Mouse (Mus musculus): ENCODE results near the gene Auh.

Gene Auh

GRCm38 (mm10) chr13:52836231-52836630 lies 93.2 kb downstream of the Auh start:
- in situ Hi-C loops (cut with MboI, MseI): no loop called here

GRCm38 (mm10) chr13:52834591-52834990 lies 94.9 kb downstream of the Auh start:
- in situ Hi-C loops (cut with MboI, MseI): no loop called here

DNA sequence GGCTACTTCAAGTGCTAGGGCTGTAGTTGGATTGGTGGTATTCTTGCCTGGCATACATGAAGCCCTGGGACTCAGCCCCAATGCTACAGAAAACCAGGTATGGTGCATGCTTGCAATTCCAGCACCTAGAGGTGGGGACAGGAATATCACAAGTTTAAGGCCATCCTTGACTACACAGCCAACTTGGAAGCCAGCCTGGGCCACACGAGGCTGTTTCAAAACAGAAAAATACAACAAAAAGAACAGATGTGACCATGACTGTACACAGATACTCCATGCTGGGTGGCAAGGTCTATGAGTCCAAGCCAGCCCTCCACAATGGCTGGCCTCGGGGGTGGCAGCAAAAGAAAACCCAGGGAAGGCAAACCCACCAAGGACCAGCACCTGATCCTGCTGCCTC lies 95.7 kb downstream of the Auh start:
- in situ Hi-C loops (cut with MboI, MseI): no loop called here

- in situ Hi-C loops (cut with MboI, MseI): no loop called here
Observed at GRCm38 (mm10) chr13:52833220-52833619, 96.3 kb downstream of the Auh start.

DNA sequence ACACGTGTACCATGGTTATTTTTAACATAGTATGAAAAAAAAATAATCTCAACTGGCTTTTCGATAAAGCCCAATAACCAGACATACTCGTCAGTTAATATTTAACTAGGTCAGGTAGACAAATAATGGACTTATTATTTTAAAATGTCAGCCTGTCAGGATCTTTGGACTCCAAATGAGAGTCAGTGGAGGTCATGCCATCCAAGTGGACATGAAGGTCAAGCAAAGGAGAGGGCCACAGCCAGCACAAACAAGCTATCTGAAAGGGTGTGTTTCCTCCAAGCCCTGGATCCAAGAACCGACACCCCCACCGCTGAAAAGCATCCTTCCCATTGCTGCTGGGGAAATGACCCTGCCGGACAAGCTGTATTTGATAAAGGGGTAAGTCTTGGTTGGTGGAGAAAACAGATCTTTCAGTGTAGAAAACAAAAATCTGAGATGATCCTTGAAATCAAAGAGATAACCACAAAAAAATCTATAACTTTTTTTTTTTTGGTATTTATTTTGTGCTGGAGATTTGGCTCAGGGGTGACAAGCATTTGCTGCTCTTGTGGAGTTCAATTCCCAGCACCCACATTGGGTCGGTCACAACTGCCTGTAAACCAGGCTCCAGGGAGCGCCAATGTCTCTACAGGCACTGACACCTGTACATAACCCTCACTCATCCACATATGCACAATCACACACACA lies 96.9 kb downstream of the Auh start:
- in situ Hi-C loops (cut with MboI, MseI): no loop called here

- in situ Hi-C loops (cut with MboI, MseI): no loop called here
Observed at GRCm38 (mm10) chr13:52831037-52831757, 98.3 kb downstream of the Auh start.

DNA sequence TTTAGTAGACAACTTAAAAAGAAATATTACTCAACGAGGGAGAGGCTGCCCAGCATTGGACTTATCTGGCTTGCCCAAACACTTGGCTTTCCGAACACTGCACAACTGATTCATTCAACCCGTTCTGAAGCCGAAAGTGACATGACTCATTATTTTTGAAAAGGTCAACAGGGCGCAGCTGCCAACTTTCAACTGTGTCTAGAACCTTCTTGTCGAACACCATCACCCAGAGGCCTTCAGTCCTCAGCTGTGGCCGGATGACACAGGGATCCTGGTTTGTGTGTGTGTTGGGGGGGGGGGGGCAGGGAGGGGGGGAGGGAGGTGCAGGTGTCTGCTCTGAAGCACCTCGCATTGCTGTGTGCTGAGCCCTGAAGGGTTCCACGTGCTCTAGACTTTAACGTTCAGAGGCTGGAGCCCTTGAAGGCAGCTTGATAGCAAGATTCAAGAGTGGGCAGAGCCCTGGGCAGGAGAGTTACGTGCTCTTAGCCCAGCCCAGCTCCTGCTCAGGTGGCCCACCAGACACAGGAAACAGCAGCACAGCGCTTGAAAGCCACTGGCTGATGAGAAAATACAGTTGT lies 100.4 kb downstream of the Auh start:
- in situ Hi-C loops (cut with MboI, MseI): loop anchor here (5.0 to 10.0 kb wide), 2 partner anchors 37 to 156 kb away; partner anchors contain the start of gene Nfil3

DNA sequence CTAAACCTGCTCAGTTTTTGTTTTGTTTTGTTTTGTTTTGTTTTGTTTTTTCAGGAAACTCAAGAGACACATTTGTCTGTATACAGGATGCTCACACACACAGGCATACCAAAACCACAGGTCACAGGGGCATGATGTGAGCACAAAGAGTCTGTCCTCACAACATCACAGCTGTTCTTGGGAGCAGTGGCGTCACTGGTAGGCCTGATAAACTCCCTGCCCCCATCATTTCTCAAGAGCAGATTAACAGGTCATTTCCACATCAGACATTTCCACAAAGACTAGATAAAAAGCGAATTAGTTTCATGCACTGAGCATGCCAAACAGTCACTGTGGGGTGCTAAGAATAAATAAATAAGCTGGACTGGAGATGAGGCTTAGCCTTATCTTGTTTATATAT lies 101.3 kb downstream of the Auh start:
- in situ Hi-C loops (cut with MboI, MseI): loop anchor here (5.0 to 10.0 kb wide), 2 partner anchors 36 to 157 kb away; partner anchors contain the start of gene Nfil3

GRCm38 (mm10) chr13:52826666-52827065 lies 102.8 kb downstream of the Auh start:
- in situ Hi-C loops (cut with MboI, MseI): loop anchor here (5.0 to 10.0 kb wide), 2 partner anchors 34 to 158 kb away; partner anchors contain the start of gene Nfil3

DNA sequence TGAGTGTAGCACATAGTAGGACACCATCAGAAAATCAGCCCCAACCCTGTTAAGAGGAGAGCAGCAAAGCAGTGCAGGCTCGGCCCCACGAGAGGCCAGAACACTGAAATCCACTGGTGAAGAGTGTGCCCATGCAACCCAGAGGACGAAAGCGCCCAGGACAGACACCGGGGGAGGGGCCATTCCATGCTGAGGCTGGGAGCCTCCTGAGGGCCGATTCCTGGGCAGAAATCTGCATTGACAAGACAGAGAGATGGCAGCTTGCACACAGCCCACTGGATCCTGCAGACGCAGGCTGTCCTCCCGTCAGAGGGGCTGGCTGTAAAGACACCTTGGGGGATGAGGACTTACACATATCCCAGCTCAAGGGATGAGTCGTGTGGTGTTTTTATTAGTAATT lies 104.7 kb downstream of the Auh start:
- in situ Hi-C loops (cut with MboI, MseI): loop anchor here (5.0 to 10.0 kb wide), 3 partner anchors 32 to 160 kb away; partner anchors contain the start of gene Nfil3

DNA sequence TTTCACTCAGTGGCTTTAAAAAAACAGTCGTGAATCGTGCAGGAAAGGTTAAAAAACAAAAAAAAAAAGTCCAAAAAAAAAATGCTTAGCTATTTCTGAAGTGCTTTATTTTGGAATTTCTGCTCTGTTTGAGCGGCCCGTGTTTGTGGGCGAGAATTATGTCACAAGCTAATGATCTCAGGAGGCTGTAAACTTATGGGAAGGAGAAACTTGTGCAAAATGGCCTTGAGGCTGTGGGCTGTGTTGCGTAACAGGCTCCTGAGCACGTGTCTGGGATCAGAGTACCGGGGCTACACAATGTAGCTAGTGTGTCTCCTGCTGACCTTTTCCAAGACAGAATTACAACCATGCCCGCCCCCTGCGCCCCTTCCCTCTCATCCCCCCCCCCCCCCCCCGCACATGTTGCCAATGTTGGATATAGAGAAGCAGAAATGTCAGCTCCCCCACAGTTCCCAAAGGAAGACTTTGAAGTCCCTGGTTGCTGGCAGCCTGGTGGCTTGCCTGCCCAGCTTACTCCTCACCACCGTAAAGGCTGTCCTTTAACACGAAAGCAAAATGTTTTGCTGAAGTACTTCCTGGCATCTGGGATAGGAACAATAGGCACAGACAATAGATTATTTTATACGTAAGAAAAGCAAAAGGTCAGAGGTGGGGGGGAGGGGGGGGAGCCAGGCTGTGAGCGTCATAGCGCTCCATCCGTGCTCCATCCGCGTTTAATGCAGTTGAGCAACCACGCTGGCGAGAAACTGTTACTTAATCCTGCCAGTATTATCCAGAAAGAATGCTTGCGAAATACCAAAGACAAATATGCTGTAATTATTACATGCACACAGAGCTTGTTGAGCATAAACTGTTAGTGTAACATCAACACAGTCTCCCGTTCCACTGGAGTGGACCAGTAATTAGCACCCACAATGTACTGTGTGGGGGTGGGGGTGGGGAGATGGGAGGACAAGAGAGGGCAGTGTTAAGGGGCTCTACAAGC lies 107.0 kb downstream of the Auh start:
- in situ Hi-C loops (cut with MboI, MseI): loop anchor here (5.0 to 10.0 kb wide), 2 partner anchors 95 to 162 kb away; partner anchors contain the start of gene Nfil3

DNA sequence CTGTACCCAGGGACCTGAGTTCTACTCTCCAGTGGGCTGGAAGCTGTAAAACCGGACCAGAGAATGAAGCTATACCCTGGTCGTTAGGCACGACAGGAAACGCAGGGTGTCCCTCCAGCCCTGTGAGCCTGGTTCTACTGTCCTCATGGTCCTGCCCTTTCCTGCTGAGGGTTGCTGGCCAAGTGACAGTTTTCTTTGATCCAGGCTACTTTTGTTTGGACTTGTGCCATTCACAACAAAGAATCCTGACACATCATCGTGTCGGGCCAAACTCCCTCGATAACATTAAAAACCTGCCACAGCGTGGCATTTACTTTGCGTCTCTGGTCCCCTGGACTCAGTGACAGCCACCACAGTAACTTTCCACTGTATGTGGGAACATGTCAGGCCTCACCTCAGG lies 107.9 kb downstream of the Auh start:
- in situ Hi-C loops (cut with MboI, MseI): loop anchor here (5.0 to 10.0 kb wide), 2 partner anchors 96 to 163 kb away; partner anchors contain the start of gene Nfil3

DNA sequence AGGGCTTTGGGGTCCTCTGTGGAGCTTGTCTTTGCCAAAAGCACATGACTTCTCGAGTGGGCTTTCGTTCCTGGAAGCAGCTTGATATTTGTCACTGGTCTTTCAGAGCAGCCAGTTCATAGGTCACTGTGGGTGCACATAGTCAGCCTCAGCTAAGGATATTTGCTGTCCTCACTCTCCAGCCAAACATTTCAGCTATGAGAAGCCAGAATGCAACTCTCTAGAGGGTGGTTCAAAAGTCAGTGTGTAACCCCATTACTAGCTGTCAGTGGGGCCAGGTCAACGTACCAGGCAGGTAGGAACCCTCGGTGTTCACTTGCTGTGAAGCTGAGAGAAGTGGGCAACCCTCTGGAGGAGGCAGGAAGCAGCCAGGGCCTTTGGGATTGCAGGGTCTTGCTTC lies 109.6 kb downstream of the Auh start:
- in situ Hi-C loops (cut with MboI, MseI): loop anchor here (5.0 to 10.0 kb wide), 2 partner anchors 97 to 165 kb away; partner anchors contain the start of gene Nfil3

- in situ Hi-C loops (cut with MboI, MseI): no loop called here
Observed at GRCm38 (mm10) chr13:52818760-52819159, 110.7 kb downstream of the Auh start.

- in situ Hi-C loops (cut with MboI, MseI): no loop called here
Observed at GRCm38 (mm10) chr13:52817991-52818491, 111.4 kb downstream of the Auh start.

GRCm38 (mm10) chr13:52813750-52814149 lies 115.7 kb downstream of the Auh start:
- in situ Hi-C loops (cut with MboI, MseI): loop anchor here (5.0 kb wide), 1 partner anchor 971 kb away; no protein-coding TSS in a partner anchor

- in situ Hi-C loops (cut with MboI, MseI): loop anchor here (5.0 kb wide), 1 partner anchor 971 kb away; no protein-coding TSS in a partner anchor
Observed at GRCm38 (mm10) chr13:52812549-52813515, 116.6 kb downstream of the Auh start.

DNA sequence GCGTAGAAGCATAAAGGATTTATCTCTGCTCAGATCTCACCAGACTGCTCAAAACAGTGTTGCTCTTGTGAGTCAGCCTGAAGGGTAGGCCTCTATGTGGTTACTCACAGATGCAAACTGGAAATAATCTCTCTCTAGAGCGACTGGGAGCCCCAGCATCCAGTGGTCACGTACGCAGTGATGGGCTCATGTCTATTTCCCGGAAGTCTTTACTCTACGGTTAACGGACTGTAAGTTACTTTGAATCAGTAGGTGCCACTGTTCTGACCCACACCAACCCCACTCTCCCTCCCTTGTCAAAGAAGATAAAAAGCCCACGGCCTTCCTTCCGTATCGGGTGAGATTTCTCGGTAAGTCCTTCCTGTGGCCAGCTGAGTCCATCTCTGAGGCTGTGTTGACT lies 121.8 kb downstream of the Auh start:
- in situ Hi-C loops (cut with MboI, MseI): no loop called here

DNA sequence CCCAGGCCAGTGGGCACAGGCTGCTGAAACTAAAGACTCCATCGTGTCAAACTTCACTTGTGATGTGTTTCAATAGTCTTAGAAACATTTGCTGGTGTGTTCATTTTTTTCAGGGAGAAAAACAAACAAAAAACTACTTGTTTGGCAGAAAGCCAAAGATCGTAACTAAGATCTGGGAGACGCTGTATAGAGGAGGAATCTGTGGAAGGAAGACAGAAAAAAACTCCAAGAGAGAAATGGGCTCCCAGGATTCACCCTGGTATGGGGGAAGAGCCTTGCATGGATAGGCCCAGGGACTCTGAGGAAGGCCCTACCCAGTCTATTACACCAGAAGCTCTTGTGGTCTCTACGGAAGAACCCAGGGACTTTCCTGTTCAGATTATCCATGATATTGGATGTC lies 123.5 kb downstream of the Auh start:
- in situ Hi-C loops (cut with MboI, MseI): no loop called here

GRCm38 (mm10) chr13:52805581-52805980 lies 123.9 kb downstream of the Auh start:
- in situ Hi-C loops (cut with MboI, MseI): no loop called here
